Mouse (Mus musculus) left cerebral cortex, postnatal 25 days (tissue): ENCODE measurements around the gene Iqcd. TPM values are rescaled to one million over a fixed set of nuclear protein-coding genes. Genes with fewer than 3 reads are reported as not detected.

Experiments
- DNase-seq, 2 experiments: peaks; one replicate each; pipeline ENCODE4 v3.0.0; 2022; ENCODE audit warnings: low spot score in 2 of 2, mixed read lengths in 1 of 2
- intact Hi-C: fragments of 180-260 bp; cut with DNase I; formaldehyde crosslinking; loops from one replicate; pipeline ENCODE4 v1.15.1; 2025
- total RNA-seq, 2 experiments: library from RNA; stranded (reverse); gene quantifications; 2 replicates each; pipeline ENCODE4 v1.2.3; 2021

Gene Iqcd
- under 1 TPM; 0.32 to 0.48 TPM for total RNA-seq

- DNase-seq = peak; percentile 99 to 100
- intact Hi-C loops = loop anchor here (1.0 to 5.0 kb wide), 2 partner anchors 28 to 86 kb away; partner anchors contain the start of gene Plbd2
Observed at GRCm38 (mm10) chr5:120588569-120589094, at the start of gene Iqcd, which contains the start of gene Tpcn1. TSS of gene Iqcd (plus strand) at chr5:120589016. TSS of gene Tpcn1 (minus strand) at chr5:120588673.

GRCm38 (mm10) chr5:120548236-120548850 lies 40.5 kb upstream of the Iqcd start:
- intact Hi-C loops = no loop called here
- no peak for DNase-seq

- intact Hi-C loops = no loop called here
- DNase-seq = no peak
Observed at GRCm38 (mm10) chr5:120550137-120550536, 38.7 kb upstream of the Iqcd start.

DNA sequence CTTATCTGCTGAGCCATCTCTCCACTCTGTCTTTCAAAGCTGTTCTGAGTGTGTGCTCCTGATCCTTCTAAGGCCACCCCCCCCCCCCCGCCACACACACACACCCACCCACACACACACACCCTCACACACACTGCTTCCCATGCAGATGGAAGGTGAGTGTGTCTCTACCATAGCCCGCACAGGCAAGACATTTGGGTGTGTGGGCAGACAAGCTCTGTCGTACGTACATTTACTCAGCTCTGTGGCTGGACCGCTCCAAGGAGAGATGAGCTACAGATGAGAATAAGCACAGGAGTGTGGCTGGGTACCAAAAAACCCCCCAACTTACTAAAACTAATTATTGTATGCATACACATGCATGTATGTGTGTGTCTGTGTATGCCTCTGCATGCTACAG lies 38.1 kb upstream of the Iqcd start:
- intact Hi-C loops = no loop called here
- peak in 1 of 2 experiments; percentile 73 for DNase-seq

- DNase-seq = no peak
- intact Hi-C loops = loop anchor here (5.0 kb wide), 1 partner anchor 51 kb away; no protein-coding TSS in a partner anchor
Observed at GRCm38 (mm10) chr5:120555871-120556270, 32.9 kb upstream of the Iqcd start.

GRCm38 (mm10) chr5:120558041-120558440 lies 30.8 kb upstream of the Iqcd start:
- intact Hi-C loops = loop anchor here (5.0 kb wide), 1 partner anchor 49 kb away; no protein-coding TSS in a partner anchor
- no peak for DNase-seq

DNA sequence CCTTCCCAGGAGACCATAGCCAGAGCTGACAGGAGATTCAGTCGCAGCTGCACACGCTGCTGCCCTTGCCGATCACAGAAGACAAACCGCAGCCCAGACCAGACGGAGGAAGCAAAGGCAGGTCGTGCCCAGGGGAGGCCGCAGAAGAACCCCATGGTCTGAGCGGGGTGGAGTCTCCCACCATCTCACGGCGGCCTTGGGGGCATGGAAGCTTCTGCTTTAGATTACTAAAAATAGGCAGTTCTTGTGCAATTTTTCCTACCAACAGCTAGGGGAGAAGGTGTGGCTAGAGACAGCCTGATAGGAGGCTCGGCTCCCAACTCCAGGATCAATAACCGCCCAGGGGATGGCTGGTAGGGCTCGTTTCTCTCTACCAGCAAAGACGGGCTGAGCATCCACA lies 30.1 kb upstream of the Iqcd start:
- intact Hi-C loops = loop anchor here (5.0 kb wide), 1 partner anchor 49 kb away; no protein-coding TSS in a partner anchor
- peak in 1 of 2 experiments; percentile 49 for DNase-seq

GRCm38 (mm10) chr5:120560129-120560615 lies 28.6 kb upstream of the Iqcd start:
- intact Hi-C loops = loop anchor here (1.0 kb wide), 1 partner anchor 28 kb away; the partner anchor contains the start of gene Tpcn1
- DNase-seq = peak in 1 of 2 experiments; percentile 72

- DNase-seq = peak in 1 of 2 experiments; percentile 79
- intact Hi-C loops = loop anchor here (1.0 kb wide), 1 partner anchor 28 kb away; the partner anchor contains the start of gene Tpcn1
Observed at GRCm38 (mm10) chr5:120560616-120561311, 28.1 kb upstream of the Iqcd start.

GRCm38 (mm10) chr5:120562956-120563913 lies 25.6 kb upstream of the Iqcd start:
- intact Hi-C loops = no loop called here
- DNase-seq = no peak

DNA sequence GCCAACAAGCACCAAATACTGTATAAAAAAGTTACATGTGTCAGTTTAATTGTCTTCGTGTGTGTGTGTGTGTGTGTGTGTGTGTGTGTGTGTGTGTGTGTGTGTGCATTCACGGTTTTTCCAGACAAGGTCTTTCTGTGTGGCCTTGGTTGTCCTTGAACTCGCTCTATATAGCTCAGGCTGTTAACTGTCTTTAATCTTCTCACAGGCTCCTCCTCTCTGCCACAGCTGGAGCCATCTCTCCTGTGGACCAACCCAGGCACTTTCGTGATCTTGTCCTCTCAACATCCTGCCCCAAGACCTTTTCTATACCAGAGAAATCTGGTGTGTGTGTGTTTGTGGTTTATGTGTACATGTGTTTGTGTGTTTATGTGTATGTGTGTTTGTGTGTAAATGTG lies 24.9 kb upstream of the Iqcd start:
- no peak for DNase-seq
- intact Hi-C loops = no loop called here

GRCm38 (mm10) chr5:120565171-120565905 lies 23.5 kb upstream of the Iqcd start:
- DNase-seq = no peak
- intact Hi-C loops = no loop called here

GRCm38 (mm10) chr5:120566101-120566500 lies 22.7 kb upstream of the Iqcd start:
- peak in 1 of 2 experiments; percentile 49 for DNase-seq
- intact Hi-C loops = no loop called here

- no peak for DNase-seq
- intact Hi-C loops = no loop called here
Observed at GRCm38 (mm10) chr5:120566681-120567252, 22.0 kb upstream of the Iqcd start.

GRCm38 (mm10) chr5:120567253-120567701 lies 21.5 kb upstream of the Iqcd start:
- peak; percentile 50 to 66 for DNase-seq
- intact Hi-C loops = no loop called here

DNA sequence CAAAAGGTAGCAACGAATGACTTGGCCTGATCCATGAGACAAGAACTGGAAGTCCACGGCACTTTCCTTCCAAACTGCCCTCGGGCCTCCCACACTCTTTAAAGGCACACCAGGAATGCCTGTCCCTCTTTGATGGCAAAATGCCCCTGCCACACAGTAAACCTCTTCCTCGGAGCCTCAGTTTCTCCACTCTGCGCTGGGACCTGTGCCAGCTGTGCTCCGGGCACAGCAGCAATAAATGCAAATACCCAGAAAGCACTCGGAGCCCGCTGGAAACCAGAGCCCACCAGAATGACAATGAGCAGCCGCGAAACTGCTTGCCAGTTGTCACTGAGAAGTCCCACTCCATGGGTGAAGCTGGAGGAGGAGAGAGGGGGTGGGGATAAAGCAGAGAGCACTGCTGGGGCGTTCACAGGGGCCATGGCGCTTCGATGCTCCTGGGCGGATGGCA lies 21.0 kb upstream of the Iqcd start:
- DNase-seq = peak in 1 of 2 experiments; percentile 50
- intact Hi-C loops = no loop called here

GRCm38 (mm10) chr5:120568336-120568768 lies 20.5 kb upstream of the Iqcd start:
- no peak for DNase-seq
- intact Hi-C loops = no loop called here

DNA sequence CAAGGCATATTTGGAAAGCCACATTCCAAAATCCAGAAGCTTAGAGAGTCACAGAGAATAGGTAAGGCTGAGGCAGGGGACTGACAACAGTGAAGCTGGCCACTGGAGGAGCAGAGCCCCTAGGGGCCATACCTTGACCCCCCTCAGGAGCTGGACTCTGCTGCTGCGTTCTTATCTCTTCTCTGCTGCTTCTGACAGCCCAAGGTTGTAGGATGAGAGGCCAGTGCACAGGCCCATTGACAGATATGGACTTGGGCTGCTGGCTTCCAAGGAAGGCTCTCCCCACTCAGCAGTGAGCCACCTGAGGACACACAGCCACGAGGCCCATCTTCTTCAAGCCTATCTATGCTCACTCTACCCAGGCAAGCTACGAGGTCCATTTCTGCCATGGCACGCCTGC lies 19.9 kb upstream of the Iqcd start:
- no peak for DNase-seq
- intact Hi-C loops = no loop called here
